Mouse (Mus musculus) thymus, adult 2 months (tissue): ENCODE measurements at regions not wholly inside any gene's neighbourhood (a gene's known extent, or its start where the extent isn't known, plus 50 kb on each side); places are given as distances from the start of the nearest gene placed in this dataset.

Source experiments
- CTCF ChIP-seq: fragments of 200-500 bp; IDR thresholded peaks from 2 replicates; pipeline ENCODE4 v1.5.1; 2012; ENCODE audit warnings: mild to moderate bottlenecking, control low read depth, low read length, moderate library complexity, borderline replicate concordance; ENCODE audit not compliant: control insufficient read depth, poor library complexity, insufficient read depth; ENCODE audit errors: extremely low read depth
- POLR2A ChIP-seq: fragments of 200-500 bp; IDR thresholded peaks from 2 replicates; pipeline ENCODE4 v1.6.1; 2012; ENCODE audit warnings: mild to moderate bottlenecking, low read length, control low read depth, moderate library complexity; ENCODE audit not compliant: control insufficient read depth, poor library complexity, insufficient read depth; ENCODE audit errors: extremely low read depth

DNA sequence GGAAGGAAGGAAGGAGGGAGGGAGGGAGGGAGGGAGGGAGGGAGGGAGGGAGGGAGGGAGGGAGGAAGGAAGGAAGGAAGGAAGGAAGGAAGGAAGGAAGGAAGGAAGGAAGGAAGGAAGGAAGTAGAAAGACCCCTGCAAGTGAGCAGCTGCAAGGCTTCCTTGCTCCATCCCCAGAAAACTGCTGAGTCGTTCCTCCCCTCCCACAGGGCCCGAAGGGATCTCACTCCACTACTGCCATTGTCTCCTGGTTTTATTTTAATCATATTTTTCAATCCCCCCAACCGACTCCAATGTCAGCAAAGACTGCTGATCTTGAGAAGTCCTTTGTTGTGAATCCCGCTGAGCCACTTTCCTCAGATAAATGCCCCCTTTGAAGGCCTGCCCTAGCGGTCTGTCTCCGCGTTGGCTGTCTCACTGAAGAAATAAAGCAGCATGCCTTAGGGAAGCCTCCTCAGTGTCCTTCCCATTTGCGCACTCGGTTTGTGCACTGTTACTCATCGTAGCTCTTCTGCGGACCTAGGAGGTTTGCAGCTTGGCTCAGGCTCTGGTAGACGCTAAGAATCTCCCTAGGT lies 266.1 kb upstream of the Slc7a11 start:
- TF ChIP-seq CTCF (no peak), POLR2A (no peak)
